Mouse (Mus musculus): Measurements from ENCODE around the gene Clptm1. TPM values are rescaled to one million over a fixed set of nuclear protein-coding genes. Genes with fewer than 3 reads are reported as not detected.
A peak's percentile ranks its signal among the peaks of the same experiment; 100 is the strongest.

The Clptm1 gene
- 100 to 1,000 TPM; 131 to 144 TPM for total RNA-seq (2021)

DNA sequence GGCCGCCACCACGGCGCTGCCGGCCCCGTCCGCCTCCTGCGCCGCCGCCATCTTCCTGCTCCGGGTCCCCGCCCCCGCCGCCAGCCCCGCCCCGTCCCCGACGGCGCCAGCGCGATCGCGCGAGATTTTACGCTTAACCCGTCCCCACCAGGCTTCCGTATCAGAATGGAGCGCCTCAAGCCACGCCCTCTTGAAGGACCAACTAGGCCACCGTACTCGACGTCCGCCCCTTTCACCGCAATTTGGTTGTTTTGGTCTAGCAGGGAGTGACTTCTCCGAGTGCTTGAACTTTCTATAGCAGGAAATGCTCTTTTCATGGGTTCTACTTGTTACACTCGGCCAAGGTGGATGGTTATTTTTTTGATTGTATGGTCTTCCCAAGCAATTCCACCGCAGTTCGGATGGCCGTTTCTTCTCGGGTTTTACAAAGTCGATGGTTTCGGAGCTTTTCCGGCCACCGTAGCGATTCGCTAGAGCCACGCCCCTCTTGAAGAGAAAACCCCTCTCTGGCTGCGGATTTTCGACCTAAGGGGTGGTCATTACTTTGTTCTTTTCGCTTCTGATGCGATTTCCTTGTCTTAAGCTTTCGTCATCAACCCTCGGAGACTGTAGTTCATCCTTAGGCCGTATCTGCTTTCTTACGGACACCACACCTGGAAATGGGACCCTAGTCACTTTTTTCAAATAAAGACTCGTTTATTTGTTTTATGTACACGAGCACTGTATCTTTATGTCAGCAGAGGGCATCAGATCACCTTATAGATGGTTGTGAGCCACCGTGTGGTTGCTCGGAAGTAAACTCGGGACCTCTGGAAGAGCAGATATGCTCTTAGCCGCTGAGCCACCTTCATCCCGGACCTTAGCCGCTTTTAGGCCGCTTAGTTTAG, at the start of gene Clptm1:
Gene Clptm1 (minus strand): TSS at position 79 of the 887 bp plus-strand sequence.
- DNase-seq, result peak; percentile 97 to 98

DNA sequence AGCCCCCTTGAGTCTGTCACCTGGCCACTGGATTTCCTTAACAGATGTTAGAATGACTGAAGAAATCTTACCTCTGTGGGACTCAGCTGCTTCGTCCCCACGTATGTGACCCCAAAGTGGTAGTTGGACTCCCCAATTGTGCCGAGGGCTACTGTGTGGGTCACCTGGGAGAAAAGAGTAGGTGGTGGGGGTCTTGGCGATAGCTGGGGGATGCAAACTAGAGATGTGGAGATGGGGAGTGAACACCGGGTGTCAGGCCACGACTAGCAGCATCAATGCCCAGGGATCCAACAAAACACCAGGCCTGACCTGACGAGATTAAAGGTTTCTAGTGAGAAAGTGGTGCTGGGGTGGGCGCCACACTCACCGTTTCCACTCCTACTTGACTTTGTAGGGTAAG, 48.8 kb upstream of the Clptm1 start:
- no peak for DNase-seq

DNA sequence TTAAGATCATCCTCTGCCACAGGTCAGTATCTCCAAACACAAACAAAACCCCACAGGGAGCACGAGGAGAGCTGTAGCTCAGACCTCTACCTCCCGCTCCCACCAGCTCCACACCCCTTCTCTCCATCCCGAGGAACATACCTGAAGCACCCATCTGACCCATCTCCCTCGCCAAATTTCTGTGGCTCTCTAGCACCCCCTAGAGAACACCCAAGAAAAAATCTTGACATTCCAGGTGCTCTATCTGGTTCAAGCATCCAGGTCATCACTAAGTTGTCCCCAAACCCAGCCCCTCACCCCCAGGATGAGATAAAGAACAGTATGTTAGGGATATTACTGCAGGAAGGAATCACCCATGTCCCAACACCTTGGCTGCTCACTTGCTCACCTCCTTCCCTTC, 48.4 kb upstream of the Clptm1 start:
- DNase-seq, result no peak

DNA sequence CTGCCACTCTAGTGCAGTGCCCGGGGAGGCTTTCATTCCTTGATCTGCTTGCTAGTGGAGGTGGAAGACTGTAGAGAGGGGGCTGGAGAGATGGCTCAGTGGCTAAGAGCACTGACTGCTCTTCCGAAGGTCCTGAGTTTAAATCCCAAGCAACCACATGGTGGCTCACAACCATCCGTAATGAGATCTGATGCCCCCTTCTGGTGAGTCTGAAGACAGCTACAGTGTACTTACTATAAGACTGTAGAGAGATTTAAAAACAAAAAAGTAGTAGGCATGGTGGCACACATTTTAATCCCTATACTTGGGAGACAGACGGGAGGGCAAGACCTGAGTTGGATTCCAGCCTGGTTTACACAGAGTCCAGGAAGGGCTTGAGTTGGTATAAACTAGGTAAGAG, 47.6 kb upstream of the Clptm1 start:
- DNase-seq, result no peak

DNA sequence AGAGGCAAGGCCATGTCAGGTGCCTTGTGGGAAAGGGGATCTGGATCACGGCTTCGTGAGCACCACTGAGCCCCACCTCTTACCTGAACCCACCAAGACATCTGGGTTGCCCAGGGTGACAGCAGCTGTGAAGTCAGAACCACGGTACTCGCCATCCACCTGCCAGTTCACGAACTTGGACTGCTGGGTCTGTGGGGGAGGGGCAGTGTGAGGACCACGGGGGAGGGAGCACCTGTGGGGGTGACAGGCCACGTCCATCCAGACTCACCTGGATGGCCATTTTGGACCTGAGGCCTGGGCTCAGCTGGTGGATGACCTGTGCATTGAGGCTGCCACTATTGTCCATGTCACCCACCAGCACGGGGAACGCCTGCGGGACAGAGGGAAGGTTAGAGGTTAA, 45.8 kb upstream of the Clptm1 start:
- no peak for DNase-seq

DNA sequence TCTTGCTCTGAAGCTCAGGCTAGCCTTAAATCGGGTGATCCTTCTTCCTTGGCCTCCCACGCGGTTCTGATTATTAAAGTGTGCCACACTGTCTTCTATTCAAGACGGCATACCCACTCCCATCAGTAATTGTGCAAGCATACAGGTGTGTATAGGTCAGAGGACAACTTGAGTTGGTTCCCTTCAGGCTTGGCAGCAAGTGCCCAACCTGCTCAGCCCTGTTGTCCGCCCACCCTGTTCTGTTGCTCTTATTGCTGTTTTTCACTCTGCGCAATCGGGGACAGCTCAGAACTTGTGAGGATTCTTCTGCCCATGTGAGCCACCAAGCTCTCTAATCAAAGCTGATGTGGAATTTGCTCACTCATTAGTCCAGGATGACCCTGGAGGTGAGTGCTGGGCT, 40.4 kb upstream of the Clptm1 start:
- DNase-seq, result no peak

DNA sequence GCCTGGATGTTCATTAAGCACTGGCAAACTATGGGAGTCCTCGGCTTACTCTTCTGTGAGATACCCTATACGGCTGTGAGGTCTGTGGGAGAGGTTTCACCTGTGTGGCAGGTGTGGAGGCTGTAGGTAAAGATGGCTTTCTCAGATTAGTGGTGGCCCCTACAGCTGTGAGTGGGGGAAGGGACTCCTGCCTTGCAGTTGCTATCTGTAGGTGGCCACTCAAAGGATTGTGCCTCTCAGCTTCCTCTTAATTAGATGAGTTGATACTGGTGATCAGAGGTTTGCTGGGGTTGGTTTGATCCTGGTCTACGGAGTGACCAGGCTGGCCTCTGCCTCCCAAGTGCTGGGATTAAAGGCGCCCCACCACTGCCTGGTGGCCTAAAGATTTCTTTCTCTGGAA, 39.6 kb upstream of the Clptm1 start:
- DNase-seq, result no peak

DNA sequence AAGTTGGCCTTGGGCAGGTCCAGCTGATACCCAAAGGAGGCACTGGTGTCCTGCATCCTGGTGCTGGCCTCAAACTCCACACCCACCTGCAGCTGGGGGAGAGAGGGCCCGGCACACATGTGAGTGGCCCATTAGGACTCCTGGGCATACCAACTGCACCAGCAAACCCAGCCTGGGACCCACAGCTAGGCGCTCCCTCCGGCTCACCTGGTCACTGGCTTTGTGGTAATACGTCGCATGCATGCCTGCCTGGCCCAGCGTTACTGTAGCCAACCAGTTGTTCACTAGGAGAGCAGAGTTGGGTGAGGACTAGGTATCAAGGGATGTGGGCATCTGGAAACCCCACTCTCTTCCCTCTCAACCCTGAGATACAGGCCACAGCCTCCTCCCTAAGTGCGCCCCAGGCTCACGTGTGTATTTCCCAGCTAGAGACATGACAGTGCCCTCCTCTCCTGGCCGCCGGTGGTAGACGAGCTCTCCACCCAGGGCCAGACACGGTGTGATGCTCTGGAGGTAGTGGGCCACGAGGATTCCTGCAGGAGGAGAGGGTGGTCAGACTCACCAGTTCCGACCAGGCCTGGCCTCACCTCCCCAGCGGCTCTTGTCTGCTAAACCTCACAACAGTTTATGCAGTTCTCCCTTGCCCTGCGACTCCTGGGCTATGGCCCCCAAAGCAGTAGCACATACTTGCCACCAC, 38.2 kb upstream of the Clptm1 start:
- no peak for DNase-seq

DNA sequence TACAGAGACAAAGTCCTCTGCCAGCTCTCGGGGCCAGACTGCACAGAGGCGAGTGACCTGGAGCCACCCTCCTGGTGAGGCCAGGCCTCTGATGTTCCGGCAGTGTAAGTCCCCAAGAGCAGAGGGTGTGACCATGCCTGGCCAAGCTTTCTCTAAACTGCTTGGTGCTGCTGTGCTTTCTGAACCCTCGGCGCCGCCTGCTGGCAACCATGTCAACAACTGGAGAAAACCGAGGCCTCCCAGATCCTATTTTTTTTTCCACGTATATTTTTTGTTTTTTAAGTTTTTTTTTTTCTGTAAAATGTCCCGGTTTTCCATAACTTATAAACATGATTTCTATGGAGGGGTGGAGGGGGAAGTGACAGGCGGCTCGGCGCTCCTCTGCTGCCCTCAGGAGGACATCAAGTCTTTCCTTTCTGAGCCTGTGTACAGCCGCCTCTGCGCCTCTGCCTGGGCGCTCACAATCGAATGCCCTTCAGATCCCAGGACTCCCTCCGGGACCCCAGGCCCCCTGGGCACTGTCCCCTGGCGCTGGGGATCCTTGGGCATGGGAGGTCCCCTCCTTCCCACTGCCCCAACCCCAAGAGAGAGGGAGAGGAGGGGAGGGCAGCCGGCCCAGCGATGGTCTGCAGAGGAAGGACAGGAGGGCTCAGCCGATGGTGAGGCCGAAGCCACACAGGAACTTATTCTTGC, 36.4 kb upstream of the Clptm1 start:
- DNase-seq, result peak; percentile 55 to 69

DNA sequence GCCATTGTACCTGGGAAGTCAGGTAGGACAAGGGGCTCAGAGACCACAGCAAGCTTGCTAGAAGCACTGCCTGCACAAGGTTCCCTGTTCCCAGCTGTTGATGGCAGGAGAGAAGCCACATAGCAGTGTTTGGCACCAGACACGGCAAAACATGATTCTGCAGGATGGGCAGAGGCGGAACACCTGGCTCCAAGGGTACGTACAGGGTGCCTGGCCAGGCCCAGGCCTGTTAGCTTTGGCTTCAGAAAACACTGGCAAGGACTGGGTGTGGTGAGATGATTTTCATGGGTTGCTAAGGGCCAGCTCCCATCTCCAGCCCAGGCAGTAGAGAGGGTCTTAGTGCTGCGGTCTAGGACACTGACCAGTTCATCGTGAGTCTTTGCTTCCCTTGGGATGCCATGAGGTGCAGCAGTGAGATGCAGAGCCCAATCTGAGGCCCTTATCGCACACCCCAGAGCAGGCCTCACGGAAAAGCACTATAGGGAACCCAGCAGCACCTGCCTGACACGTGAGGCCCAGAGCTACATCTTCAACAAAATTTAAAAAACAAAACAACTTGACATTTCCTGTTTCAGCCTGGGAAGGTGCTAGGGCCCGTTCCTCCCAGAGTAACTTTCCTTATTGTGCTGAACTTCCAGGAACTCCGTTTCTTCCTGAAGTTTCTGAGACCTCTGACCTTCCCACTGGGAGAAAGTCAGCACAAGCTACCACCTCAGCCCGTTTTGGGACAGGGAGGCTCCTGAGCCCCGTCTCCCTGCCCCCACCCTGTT, 35.7 kb upstream of the Clptm1 start:
- DNase-seq, result no peak

DNA sequence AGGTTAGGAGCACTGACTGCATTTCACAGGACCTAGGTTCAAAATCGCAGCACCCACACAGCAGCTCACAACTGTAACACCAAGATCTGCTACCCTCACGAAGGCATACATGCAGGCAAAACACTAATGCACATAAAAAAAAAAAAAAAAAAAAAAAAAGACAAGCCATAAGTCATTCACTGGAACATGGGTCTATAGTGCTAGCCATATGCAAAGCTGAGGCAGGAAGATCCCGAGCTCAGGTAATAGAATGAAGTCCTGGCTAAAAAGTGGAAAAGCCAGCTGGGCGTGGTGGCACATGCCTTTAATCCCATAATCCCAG, 35.0 kb upstream of the Clptm1 start:
- no peak for DNase-seq

DNA sequence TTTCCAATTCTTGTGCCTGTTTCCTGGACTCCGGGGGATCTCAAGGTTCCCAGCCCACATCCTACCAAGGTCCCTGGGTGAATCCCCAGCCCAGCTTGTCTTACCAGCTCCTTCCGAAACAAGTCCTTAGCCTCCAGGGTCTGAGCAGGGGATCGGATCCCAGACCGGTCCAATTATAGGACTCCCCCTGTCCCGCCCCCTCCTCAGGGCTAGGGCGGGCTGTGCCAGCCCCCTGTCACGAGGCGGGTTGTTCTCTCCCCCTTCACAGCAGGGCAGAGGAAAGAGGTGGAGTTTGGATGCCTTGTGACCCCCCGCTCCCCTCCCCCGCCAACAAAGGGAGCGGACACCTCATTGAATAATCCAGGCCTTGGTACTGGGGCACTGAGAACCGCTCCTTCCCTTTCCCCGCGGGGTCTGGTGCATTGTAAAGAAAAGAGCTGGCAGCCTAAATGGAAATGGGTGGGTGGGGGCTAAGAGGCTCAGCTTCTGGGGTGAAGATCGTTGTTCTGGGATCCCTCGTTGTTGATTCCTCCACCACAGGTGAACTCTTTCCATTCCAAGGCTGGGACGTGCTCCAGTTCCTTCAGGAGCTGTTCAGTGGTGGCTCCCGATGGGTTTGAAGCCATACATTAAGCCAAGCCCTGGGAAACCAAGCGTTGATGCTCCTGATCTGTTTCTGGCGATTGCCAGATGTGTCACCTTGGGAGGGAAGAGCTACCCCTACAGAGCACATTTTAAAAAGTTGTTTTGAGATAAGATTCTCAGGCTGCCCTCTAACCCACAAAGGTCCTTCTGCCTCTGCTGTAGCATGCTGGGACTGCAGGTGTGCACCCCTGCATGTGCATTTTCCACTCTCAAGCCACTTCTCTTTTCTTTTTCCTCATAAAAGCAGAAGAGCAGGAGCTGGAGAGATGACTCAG, 34.3 kb upstream of the Clptm1 start, which contains the start of gene Apoe:
Gene Apoe (minus strand): TSS at position 282 of the 920 bp plus-strand sequence.
- DNase-seq, result peak; percentile 65 to 77

DNA sequence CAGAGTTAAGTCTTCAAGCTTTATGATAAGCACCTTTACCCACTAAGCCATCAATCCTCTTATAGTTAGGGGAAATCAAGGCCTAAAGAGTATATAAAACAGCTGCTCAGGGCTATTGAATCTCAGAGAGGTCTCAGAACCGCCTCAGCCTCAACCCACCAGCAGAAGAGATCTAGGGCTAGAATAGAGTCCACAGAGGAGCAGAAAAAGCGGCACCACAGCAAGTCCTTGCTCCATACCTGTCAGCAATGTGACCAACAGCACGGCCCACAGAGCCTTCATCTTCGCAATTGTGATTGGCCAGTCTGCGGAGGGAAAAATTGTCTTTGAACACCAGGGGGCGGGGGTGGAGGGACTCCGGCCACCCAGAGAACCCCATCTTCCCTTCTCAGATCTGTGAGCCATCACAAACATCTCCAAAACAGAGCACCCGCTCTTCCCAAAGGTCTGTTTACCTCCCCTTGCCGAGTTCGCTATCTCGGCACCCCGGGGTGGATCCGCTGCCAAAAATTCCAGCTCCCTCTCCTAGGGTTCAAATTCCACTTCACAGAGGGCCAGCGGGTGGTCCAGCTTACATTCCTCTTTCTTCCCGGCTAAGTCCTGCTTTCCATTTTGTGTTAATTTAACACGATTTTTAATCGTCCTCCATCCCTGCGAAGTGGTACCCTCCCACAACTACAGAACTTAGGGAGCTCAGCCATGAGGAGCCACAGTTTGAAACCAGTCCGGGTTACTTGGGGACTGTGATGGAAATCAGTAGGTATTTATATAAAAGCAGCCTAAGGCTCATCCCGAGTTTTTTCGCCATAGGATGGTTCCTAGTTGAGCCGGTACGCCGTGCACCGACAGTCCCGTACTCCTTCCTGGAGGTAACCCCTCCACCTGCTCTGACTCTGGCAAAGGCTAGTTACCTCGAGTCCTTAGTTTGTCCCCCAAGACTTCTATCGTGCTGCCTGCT, 33.4 kb upstream of the Clptm1 start:
- DNase-seq, result no peak

DNA sequence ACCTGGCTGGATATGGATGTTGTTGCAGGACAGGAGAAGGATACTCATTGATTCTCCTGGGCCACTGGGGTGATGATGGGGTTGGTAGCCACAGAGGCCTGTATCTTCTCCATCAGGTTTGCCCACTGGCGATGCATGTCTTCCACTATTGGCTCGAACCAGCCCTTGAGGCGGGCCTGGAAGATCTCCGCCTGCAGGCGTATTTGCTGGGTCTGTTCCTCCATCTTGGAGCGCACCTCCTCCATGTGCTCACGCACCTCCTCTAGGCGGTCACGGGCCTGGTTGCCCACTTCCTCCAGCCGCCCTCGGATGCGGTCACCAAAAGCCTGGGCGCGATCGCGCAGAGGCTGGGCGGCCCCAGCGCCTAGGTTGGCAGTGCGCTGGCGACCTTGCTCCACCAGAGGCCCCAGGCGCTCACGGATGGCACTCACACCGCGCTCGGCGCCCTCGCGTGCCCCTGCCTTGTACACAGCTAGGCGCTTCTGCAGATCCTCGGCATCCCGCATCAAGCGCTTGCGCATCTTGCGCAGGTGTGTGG, 31.6 kb upstream of the Clptm1 start:
- no peak for DNase-seq

DNA sequence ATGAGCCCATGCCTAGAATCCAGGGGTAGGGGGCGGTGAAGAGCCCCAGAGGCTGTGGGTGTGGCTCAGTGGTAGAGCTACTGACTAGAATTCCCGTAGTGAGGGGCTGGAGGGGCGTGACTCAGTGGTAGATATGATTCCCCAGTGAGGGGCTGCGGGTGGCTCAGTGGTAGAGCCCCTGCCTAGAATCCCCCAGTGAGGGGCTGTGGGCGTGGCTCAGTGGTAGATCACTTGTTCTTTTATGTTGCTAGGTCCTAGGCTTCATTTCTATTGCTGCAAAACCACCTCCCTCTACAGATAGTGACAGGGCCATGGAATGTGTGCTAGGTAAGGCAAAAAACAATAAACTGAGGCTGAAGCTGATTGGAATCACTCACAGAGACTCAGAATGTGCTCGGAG, 31.0 kb upstream of the Clptm1 start:
- DNase-seq, result no peak

DNA sequence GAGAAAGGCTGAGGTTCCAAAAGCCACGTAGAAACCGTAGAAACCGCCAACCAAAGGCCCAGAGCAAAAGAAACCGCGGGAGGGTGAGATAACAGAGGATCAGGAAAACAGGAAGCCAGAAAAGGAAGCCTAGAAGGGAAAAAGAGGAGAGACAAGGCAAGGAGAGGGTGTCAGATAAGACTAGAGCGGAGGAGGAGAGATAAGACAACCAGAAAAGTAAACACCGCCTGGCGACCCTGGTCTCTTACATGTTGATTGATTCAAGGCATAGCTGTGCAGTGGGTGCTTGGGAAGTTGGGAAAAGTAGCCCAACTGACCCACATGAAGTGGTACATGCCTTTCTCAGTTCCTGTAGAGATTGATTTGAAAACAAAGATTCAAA, 30.4 kb upstream of the Clptm1 start:
- no peak for DNase-seq

DNA sequence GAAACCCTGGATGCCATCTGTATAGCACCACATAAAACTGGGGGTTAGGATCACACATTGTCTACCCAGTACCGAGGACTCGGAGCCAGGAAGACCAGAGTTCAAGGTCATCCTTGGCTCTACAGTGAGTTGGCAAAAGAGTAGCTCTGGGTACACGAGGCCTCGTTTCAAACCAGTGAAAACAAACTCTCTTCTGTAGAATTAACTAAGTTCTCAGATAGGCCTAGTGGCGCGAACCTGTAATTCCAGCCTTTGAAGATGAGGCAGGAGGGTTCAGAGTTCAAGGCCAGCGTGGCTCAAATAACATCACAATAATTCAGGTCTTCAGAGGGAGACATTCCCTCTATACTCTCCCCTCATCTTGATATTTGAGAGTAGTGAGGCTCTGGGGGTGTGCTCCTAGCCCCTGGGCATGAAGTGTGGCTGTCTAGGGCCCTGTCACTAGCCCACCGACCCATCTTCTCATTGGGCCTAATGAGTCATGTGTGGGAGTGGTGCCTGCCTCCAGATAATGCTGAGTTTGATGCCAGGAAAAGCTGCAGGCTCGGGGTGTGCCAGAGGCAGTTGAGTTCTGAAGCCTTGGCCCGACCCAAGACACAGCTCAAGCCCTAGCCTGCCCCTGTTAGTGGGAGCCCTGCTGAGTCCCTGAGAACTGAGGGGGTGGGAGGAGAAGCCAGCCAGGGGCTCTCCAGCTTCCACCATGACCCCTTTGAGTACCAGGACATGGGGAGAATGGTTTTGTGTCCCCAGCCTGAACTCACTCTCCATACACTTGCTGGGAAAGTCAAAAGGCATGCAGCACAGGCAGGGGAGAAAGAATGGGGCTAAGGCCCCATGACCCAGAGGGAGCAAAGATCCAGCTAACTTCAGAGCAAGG, 29.7 kb upstream of the Clptm1 start:
- DNase-seq, result no peak

DNA sequence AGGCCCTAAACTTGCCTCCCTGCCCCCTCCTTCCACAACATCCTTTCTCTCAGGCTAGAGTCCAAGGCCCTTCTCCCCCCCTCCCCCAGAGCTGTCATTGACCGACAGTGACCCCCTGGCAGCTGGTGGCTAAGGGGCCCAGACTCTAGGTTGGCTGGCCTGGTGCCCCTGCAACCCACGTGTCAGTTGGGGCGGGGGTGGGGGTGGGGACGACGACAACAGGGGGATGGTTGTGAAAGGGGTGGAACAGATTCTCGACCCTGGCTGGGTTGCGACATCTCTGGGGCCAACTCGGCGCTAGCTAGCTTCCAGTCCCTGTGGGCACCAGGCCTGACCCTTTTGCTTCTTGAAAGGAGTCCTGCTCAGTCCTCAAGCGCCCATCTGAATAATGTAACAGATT, 28.6 kb upstream of the Clptm1 start:
- DNase-seq, result no peak
